Mouse (Mus musculus) stomach, embryonic 14.5 days (tissue): Measurements from ENCODE around the gene Chrna10. TPM values are rescaled to one million over a fixed set of nuclear protein-coding genes. Genes with fewer than 3 reads are reported as not detected.

Source experiments
- ATAC-seq: fragments of 200-750 bp; cut with Nextera tagmentation; 2 replicates; pipeline ENCODE4 v1.8.0; 2017; ENCODE audit warnings: low read depth, moderate TSS enrichment; ENCODE audit not compliant: insufficient number of reproducible peaks, insufficient read depth, low FRiP score
- H3K27ac ChIP-seq: fragments of 300-500 bp; sonication (generic); 2 replicates; pipeline ENCODE4 v1.5.1; 2014; ENCODE audit warnings: mild to moderate bottlenecking, low read length, moderate library complexity, mixed read lengths
- H3K27me3 ChIP-seq: fragments of 300-500 bp; sonication (generic); 2 replicates; pipeline ENCODE4 v1.6.1; 2014; ENCODE audit warnings: low read length, control low read depth, mixed read lengths; ENCODE audit not compliant: control insufficient read depth, insufficient read depth
- H3K36me3 ChIP-seq: fragments of 300-500 bp; sonication (generic); 2 replicates; pipeline ENCODE4 v1.6.1; 2014; ENCODE audit warnings: mild to moderate bottlenecking, control low read depth, low read length, moderate library complexity, mixed read lengths; ENCODE audit not compliant: control insufficient read depth, insufficient read depth
- H3K4me1 ChIP-seq: fragments of 300-500 bp; sonication (generic); 2 replicates; pipeline ENCODE4 v1.6.1; 2014; ENCODE audit warnings: low read length, control low read depth, mixed read lengths; ENCODE audit not compliant: control insufficient read depth, insufficient read depth
- H3K4me2 ChIP-seq: fragments of 300-500 bp; sonication (generic); replicated peaks from 2 replicates; pipeline ENCODE4 v1.6.1; 2014; ENCODE audit warnings: low read depth, low read length, control low read depth
- H3K4me3 ChIP-seq: fragments of 300-500 bp; sonication (generic); 2 replicates; pipeline ENCODE4 v1.5.1; 2014; ENCODE audit warnings: low read depth, low read length, control low read depth
- H3K9ac ChIP-seq: fragments of 300-500 bp; sonication (generic); replicated peaks from 2 replicates; pipeline ENCODE4 v1.6.1; 2014; ENCODE audit warnings: low read depth, mild to moderate bottlenecking, control low read depth, low read length, moderate library complexity, mixed read lengths
- H3K9me3 ChIP-seq: fragments of 300-500 bp; sonication (generic); 2 replicates; pipeline ENCODE4 v1.6.1; 2016; ENCODE audit warnings: low read depth, low read length, control low read depth; ENCODE audit not compliant: control insufficient read depth
- WGBS: fragments of 180-500 bp; shearing (Covaris S2); extraction: QIAGEN DNeasy Blood & Tissue Kit; methylation state at CpG from one replicate; pipeline ENCODE4 v1.1.7; 2014; 5-methylcytosine and 5-hydroxymethylcytosine counted together
- polyA plus RNA-seq: library from polyadenylated mRNA; unstranded; fragments of >200 nt; fragmentation: Nextera tagmentation; extraction: Ambion mirVana; gene quantifications from 2 replicates; pipeline ENCODE4 v1.2.1, GENCODE M21; 2014

Gene Chrna10
- polyA plus RNA-seq, 1 experiment from 2014 or later = 0.10 TPM

- Histone ChIP-seq H3K9ac (no peak overlapping the region), H3K9me3 (no peaks in the 10 kb centered on the region), H3K4me1 (peaks cover 6% of the 10 kb centered on the region; the same call in 1 of the 2 replicates), H3K4me3 (no peak overlapping the region), H3K27me3 (no peaks in the 10 kb centered on the region), H3K27ac (no peak overlapping the region), H3K36me3 (no peaks in the 10 kb centered on the region; the same call in 1 of the 2 replicates), H3K4me2 (no peak overlapping the region)
- WGBS = 92% methylated on average over 4 of the region's 4 CpGs
- no peak for ATAC-seq
Measured at GRCm38 (mm10) chr7:102109746-102110145, 6.9 kb downstream of the Chrna10 start.

DNA sequence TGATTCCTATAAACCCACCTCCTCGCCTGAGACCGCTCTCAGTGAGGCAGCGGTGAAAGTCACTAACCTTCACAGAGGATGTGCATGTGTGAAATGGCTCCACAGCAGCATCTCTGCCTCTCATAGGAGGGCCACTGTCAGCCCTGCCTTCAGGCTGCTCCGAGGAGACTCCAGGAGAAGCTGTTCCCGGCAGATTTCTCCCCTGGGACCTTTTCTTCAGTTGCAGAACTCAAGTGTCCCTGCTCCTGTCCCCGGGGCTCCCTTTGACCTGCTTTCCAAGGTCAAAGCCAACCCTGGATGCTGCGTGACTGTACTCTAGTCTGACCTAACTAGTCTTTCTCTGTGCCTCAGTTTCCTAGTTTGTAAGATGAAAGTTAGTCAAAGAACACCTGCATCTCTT lies 7.5 kb downstream of the Chrna10 start, which contains the start of gene Art5:
Art5 (minus strand) TSS at position 319 of the 400 bp plus-strand sequence.
- no peak for ATAC-seq

GRCm38 (mm10) chr7:102108206-102108605 lies 8.4 kb downstream of the Chrna10 start:
- Histone ChIP-seq H3K4me3 (no peak overlapping the region), H3K9ac (no peak overlapping the region), H3K4me2 (no peak overlapping the region), H3K27me3 (no peaks in the 10 kb centered on the region), H3K9me3 (no peaks in the 10 kb centered on the region), H3K4me1 (peaks cover 6% of the 10 kb centered on the region; the same call in 1 of the 2 replicates), H3K36me3 (no peaks in the 10 kb centered on the region; the same call in 1 of the 2 replicates), H3K27ac (no peak overlapping the region)
- WGBS = 89% methylated on average over 1 of the region's 1 CpGs
- no peak for ATAC-seq

More for the DNA sequence above, 7.5 kb downstream of the Chrna10 start, which contains the start of gene Art5:
- 77% methylated on average over 7 of the region's 7 CpGs for WGBS
- Histone ChIP-seq H3K27ac (no peak within 1 kb of the TSS), H3K9ac (no peak within 1 kb of the TSS), H3K27me3 (no peaks in the 10 kb centered on the region), H3K4me3 (no peak within 1 kb of the TSS), H3K9me3 (no peaks in the 10 kb centered on the region), H3K4me2 (no peak within 1 kb of the TSS), H3K36me3 (no peaks in the 10 kb centered on the region; the same call in 1 of the 2 replicates), H3K4me1 (peaks cover 6% of the 10 kb centered on the region; the same call in 1 of the 2 replicates)

GRCm38 (mm10) chr7:102106700-102107141 lies 9.9 kb downstream of the Chrna10 start:
- no peaks in the 10 kb centered on the region for H3K9me3 ChIP-seq
- H3K27ac ChIP-seq = no peak overlapping the region
- peak overlapping the region; percentile 66 for H3K4me2 ChIP-seq
- H3K9ac ChIP-seq = 0 out of 2 replicates have a peak overlapping the region, but pooled peaks have one; percentile 21
- no peaks in the 10 kb centered on the region; the same call in 1 of the 2 replicates for H3K36me3 ChIP-seq
- peak overlapping the region; percentile 24 for H3K4me3 ChIP-seq
- no peak for ATAC-seq
- WGBS = 16% methylated on average over 21 of the region's 23 CpGs
- no peaks in the 10 kb centered on the region for H3K27me3 ChIP-seq
- peaks cover 6% of the 10 kb centered on the region; the same call in 1 of the 2 replicates for H3K4me1 ChIP-seq

DNA sequence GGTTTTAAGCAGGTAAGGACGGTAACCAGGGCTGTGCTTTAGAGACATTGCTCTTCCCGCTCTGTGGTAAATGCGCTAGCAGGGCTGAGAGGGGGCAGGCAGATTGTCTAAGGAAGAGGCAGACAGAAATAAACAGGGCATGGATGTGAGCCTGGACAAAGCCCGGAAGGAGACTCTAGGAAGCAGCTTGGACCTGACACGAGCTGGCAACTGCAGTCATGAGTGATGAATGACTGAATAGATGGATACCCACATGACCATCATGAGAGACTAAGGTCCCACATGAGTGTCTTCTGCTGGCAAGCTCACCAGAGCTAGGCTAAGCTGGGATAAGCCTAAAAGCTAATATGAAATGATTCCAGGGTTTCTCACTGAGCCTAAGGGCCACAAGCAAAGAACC lies 12.5 kb downstream of the Chrna10 start:
- H3K9ac ChIP-seq = no peak overlapping the region
- H3K36me3 ChIP-seq = no peaks in the 10 kb centered on the region
- 57% methylated on average over 5 of the region's 5 CpGs for WGBS
- H3K27me3 ChIP-seq = no peaks in the 10 kb centered on the region
- H3K4me1 ChIP-seq = peaks cover 17% of the 10 kb centered on the region; the same call in 1 of the 2 replicates
- ATAC-seq = no peak
- no peak overlapping the region for H3K4me2 ChIP-seq
- no peaks in the 10 kb centered on the region for H3K9me3 ChIP-seq
- H3K27ac ChIP-seq = no peak overlapping the region
- no peak overlapping the region for H3K4me3 ChIP-seq

DNA sequence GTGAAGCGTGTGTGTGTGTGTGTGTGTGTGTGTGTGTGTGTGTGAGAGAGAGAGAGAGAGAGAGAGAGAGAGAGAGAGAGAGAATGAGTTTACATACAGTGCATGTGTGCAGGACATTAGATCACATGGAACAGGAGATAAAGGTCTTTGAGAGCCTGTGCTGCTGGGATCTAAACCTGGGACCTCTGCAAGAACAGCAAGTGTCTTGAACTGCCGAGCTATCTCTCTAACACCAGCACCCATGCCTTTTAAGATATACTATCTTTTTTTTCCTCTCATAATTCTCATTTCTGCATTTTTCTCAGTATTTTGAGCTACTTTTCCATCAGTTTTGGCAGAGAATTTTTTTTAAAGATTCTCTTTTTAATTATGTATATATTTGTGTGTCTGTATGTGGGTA lies 13.1 kb downstream of the Chrna10 start:
- Histone ChIP-seq H3K4me2 (no peak overlapping the region), H3K9me3 (no peaks in the 10 kb centered on the region), H3K27me3 (no peaks in the 10 kb centered on the region), H3K4me1 (peaks cover 17% of the 10 kb centered on the region; the same call in 1 of the 2 replicates), H3K4me3 (no peak overlapping the region), H3K9ac (no peak overlapping the region), H3K36me3 (no peaks in the 10 kb centered on the region), H3K27ac (no peak overlapping the region)
- ATAC-seq = no peak
- WGBS = 74% methylated on average over 2 of the region's 2 CpGs

- Histone ChIP-seq H3K9ac (no peak overlapping the region), H3K27me3 (no peaks in the 10 kb centered on the region), H3K4me3 (no peak overlapping the region), H3K4me1 (peaks cover 17% of the 10 kb centered on the region; the same call in 1 of the 2 replicates), H3K36me3 (no peaks in the 10 kb centered on the region), H3K27ac (no peak overlapping the region), H3K9me3 (no peaks in the 10 kb centered on the region), H3K4me2 (no peak overlapping the region)
- no peak for ATAC-seq
- 39% methylated on average over 6 of the region's 6 CpGs for WGBS
Measured at GRCm38 (mm10) chr7:102102696-102103095, 13.9 kb downstream of the Chrna10 start.

- Histone ChIP-seq H3K4me2 (no peak overlapping the region), H3K27ac (no peak overlapping the region), H3K4me3 (no peak overlapping the region), H3K9ac (no peak overlapping the region), H3K27me3 (no peaks in the 10 kb centered on the region), H3K9me3 (no peaks in the 10 kb centered on the region), H3K4me1 (peaks cover 17% of the 10 kb centered on the region; the same call in 1 of the 2 replicates), H3K36me3 (no peaks in the 10 kb centered on the region)
- ATAC-seq = no peak
- 49% methylated on average over 8 of the region's 8 CpGs for WGBS
Measured at GRCm38 (mm10) chr7:102102241-102102640, 14.4 kb downstream of the Chrna10 start.

GRCm38 (mm10) chr7:102101487-102101886 lies 15.1 kb downstream of the Chrna10 start, which contains the start of gene Art1:
Gene Art1 (plus strand): TSS chr7:102101743.
- Histone ChIP-seq H3K4me3 (no peak within 1 kb of the TSS), H3K9ac (no peak within 1 kb of the TSS), H3K4me1 (0 out of 2 replicates have a peak, but pooled peaks cover 10% of the 10 kb centered on the region), H3K27ac (no peak within 1 kb of the TSS), H3K9me3 (no peaks in the 10 kb centered on the region), H3K4me2 (no peak within 1 kb of the TSS), H3K36me3 (no peaks in the 10 kb centered on the region), H3K27me3 (no peaks in the 10 kb centered on the region)
- 56% methylated on average over 5 of the region's 5 CpGs for WGBS
- ATAC-seq = no peak
